Mouse (Mus musculus): ENCODE results near the gene Tns1. TPM values are rescaled to one million over a fixed set of nuclear protein-coding genes. Genes with fewer than 3 reads are reported as not detected.

Tns1 gene
- polyA plus RNA-seq, 1 experiment from 2014 or later = 15.5 TPM

DNA sequence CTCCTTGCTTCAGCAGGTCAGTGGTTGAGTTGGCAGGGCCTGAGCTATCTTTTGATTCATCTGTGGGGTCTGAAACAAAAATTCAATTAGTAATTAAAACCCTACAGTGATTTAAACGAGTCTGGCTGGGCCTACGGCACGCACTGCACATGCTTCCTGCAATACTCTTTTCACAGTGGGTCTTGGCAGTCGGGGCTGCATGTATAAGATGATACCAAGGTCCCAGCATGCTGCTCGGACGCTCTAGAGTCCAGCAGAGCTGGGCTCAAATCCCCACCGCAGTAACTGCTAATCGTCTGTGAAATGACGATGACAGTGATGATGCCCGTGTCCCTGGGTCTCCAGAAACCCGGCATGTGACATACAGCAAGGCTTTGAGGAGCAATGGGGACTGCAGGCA, 206.2 kb downstream of the Tns1 start:
- DNase-seq (ENCODE audit: low spot score) (no peak), ATAC-seq (ENCODE audit: low FRiP score) (no peak)
- Histone ChIP-seq H3K27ac (no peak overlapping the region), H3K36me3 (replicated peaks; ENCODE audit: control insufficient read depth, insufficient read depth) (no peaks in the 10 kb centered on the region; the same call in 1 of the 2 replicates), H3K27me3 (ENCODE audit: control insufficient read depth, insufficient read depth, low read length) (no peaks in the 10 kb centered on the region), H3K9me3 (ENCODE audit: control insufficient read depth, low read length) (no peaks in the 10 kb centered on the region), H3K4me1 (replicated peaks; ENCODE audit: control insufficient read depth, insufficient read depth, low read length) (no peaks in the 10 kb centered on the region; the same call in 1 of the 2 replicates), H3K4me2 (replicated peaks) (no peak overlapping the region), H3K4me3 (replicated peaks; ENCODE audit: low read length) (no peak overlapping the region), H3K9ac (no peak overlapping the region)
- WGBS = 78% methylated on average over 11 of the region's 11 CpGs

DNA sequence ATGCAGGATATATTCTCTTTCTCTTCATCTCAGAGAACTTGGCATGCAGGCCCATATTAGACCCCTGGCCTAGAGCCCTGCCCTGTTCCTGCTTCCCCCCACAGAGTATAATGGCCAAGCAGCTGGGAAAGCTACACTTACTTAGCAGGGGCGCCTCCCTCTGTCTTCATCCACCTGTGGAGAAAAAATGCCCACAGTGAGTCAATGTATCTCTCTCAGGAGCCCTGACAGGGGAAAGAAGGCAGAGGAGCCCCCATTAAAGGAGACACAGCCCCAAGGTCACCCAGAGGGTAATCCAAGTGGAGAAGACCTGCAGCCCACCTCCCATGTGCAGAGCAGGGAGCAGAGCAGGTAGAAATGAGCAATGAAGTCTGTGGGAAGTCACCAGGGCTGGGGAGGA, 208.0 kb downstream of the Tns1 start:
- H3K27ac ChIP-seq = no peak overlapping the region
- DNase-seq (ENCODE audit: low spot score) (no peak), ATAC-seq (ENCODE audit: low FRiP score) (no peak)
- H3K4me2 ChIP-seq (replicated peaks) = no peak overlapping the region
- no peaks in the 10 kb centered on the region; the same call in 1 of the 2 replicates for H3K36me3 ChIP-seq (replicated peaks; ENCODE audit: control insufficient read depth, insufficient read depth)
- H3K4me1 ChIP-seq (replicated peaks; ENCODE audit: control insufficient read depth, insufficient read depth, low read length) = no peaks in the 10 kb centered on the region; the same call in 1 of the 2 replicates
- 87% methylated on average over 1 of the region's 1 CpGs for WGBS
- H3K27me3 ChIP-seq (ENCODE audit: control insufficient read depth, insufficient read depth, low read length) = no peaks in the 10 kb centered on the region
- no peaks in the 10 kb centered on the region for H3K9me3 ChIP-seq (ENCODE audit: control insufficient read depth, low read length)
- H3K9ac ChIP-seq = no peak overlapping the region
- no peak overlapping the region for H3K4me3 ChIP-seq (replicated peaks; ENCODE audit: low read length)

DNA sequence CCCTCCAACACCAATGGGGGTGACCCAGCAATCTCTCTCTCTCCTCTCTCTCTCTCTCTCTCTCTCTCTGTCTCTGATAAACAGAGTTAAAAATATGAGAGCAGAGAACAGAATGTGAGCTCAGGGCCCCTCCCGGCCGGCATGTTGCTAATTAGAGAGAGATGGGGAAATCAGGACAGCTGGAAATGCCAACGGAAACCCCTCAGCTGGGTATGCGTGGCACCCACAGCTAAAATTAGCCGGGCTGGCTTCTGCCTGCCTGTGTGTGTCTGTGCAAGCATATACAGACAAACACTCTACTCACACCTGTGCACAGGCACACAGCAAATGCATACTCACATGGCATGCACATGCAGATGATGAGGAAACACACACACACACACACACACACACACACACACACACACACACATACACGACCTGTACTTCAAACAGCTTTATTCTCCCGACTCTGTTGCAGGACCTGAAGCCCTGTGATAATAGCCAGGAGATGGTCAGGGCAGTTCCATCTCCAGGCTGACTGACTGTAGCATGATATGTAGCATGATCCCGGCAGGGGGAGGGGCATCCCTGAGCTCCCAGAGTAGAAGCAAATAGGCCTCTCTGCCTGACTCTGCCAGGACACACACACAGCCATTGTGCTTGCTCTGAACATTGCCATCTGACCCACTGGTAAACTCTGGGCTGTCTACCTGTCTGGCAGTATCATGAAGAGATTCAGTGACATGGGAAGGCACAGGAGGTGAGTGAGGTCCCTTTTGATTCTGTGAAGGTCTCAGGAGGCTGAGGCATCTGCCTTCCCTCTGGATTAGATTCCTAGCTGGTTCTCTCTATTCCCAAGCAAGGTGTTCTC, 208.8 kb downstream of the Tns1 start:
- DNase-seq (ENCODE audit: low spot score) = no peak
- no peak overlapping the region for H3K4me3 ChIP-seq (replicated peaks; ENCODE audit: low read length)
- H3K4me1 ChIP-seq (replicated peaks; ENCODE audit: control insufficient read depth, insufficient read depth, low read length) = no peaks in the 10 kb centered on the region; the same call in 1 of the 2 replicates
- no peak overlapping the region for H3K27ac ChIP-seq
- H3K36me3 ChIP-seq (replicated peaks; ENCODE audit: control insufficient read depth, insufficient read depth) = no peaks in the 10 kb centered on the region; the same call in 1 of the 2 replicates
- 72% methylated on average over 8 of the region's 8 CpGs for WGBS
- ATAC-seq (ENCODE audit: low FRiP score) = no peak
- no peak overlapping the region for H3K4me2 ChIP-seq (replicated peaks)
- H3K9ac ChIP-seq = no peak overlapping the region
- no peaks in the 10 kb centered on the region for H3K27me3 ChIP-seq (ENCODE audit: control insufficient read depth, insufficient read depth, low read length)
- H3K9me3 ChIP-seq (ENCODE audit: control insufficient read depth, low read length) = no peaks in the 10 kb centered on the region

DNA sequence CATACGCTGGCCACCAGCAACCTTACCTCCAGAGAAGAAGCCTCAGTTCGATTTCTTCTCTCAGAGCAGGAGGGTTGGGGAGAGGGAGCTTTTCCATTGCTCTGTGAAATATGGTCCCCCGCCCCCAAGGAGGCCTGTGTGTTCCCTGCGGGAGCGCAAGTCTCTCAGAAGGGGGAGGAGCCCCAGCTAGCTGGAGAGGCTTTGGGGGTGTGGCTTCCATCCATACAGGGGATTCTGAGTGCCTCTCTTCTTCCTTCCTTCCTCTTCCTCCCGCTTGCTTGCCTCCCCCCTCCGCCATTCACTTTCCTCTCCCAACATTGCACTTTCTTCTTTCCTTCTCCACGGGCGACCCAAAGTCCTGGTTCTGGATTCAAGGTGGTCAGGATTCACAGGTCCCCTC, 210.2 kb downstream of the Tns1 start:
- ATAC-seq (ENCODE audit: low FRiP score) = 0 out of 2 replicates have a peak, but pooled peaks have one; percentile 12
- H3K4me3 ChIP-seq (replicated peaks; ENCODE audit: low read length) = no peak overlapping the region
- H3K4me1 ChIP-seq (replicated peaks; ENCODE audit: control insufficient read depth, insufficient read depth, low read length) = no peaks in the 10 kb centered on the region; the same call in 1 of the 2 replicates
- H3K4me2 ChIP-seq (replicated peaks) = no peak overlapping the region
- H3K9ac ChIP-seq = no peak overlapping the region
- no peak for DNase-seq (ENCODE audit: low spot score)
- H3K27me3 ChIP-seq (ENCODE audit: control insufficient read depth, insufficient read depth, low read length) = no peaks in the 10 kb centered on the region
- H3K27ac ChIP-seq = no peak overlapping the region
- 24% methylated on average over 9 of the region's 9 CpGs for WGBS
- no peaks in the 10 kb centered on the region; the same call in 1 of the 2 replicates for H3K36me3 ChIP-seq (replicated peaks; ENCODE audit: control insufficient read depth, insufficient read depth)
- no peaks in the 10 kb centered on the region for H3K9me3 ChIP-seq (ENCODE audit: control insufficient read depth, low read length)

DNA sequence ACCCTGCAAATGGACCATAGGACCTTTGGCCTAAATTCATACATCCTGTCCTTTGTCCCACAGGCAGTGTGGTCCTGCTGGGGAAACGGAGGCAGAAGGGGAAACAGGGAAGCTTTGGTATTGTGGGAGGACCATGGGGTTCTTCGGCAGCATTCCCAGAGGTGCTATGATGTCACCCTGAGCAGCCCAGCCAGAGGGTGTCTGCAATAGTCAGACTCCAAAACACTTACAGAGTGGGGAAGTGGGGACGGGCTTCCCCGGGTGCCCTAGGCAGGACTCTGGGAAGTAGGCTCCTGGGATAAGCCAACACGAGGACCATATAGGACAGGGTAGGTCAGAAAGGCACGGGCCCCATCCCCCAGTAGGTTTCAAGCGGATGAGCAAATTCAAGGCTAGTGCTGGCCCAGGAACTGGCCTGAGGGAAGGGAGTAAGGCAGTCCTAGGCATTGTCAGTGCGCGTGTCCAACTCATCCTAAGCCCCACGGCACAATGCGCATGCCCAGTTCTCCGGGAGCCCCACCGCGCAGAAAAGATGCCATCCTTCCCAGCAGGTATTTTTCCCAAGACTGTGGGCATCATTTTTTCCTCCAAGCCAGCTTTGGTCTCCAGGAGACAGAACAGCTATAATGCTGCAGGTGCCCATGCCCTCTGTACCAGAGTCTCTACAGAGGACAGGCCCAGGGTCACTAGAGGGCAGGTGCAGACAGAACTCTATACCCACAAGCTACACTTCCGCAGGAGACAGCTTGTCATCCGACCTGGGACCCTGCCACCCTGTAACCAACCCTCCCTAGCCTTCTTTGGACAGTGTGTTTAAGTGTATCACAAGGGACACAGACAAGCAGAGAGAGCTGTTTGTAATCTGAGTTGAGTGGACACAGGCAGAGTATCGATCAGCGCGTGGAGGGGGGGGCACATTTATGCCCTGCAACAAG, 210.9 kb downstream of the Tns1 start:
- H3K27me3 ChIP-seq (ENCODE audit: control insufficient read depth, insufficient read depth, low read length) = no peaks in the 10 kb centered on the region
- DNase-seq (ENCODE audit: low spot score) (no peak), ATAC-seq (ENCODE audit: low FRiP score) (0 out of 2 replicates have a peak, but pooled peaks have one; percentile 34)
- H3K4me2 ChIP-seq (replicated peaks) = no peak overlapping the region
- H3K27ac ChIP-seq = no peak overlapping the region
- H3K36me3 ChIP-seq (replicated peaks; ENCODE audit: control insufficient read depth, insufficient read depth) = no peaks in the 10 kb centered on the region
- no peak overlapping the region for H3K4me3 ChIP-seq (replicated peaks; ENCODE audit: low read length)
- 77% methylated on average over 19 of the region's 19 CpGs for WGBS
- no peaks in the 10 kb centered on the region; the same call in 1 of the 2 replicates for H3K4me1 ChIP-seq (replicated peaks; ENCODE audit: control insufficient read depth, insufficient read depth, low read length)
- no peaks in the 10 kb centered on the region for H3K9me3 ChIP-seq (ENCODE audit: control insufficient read depth, low read length)
- no peak overlapping the region for H3K9ac ChIP-seq

DNA sequence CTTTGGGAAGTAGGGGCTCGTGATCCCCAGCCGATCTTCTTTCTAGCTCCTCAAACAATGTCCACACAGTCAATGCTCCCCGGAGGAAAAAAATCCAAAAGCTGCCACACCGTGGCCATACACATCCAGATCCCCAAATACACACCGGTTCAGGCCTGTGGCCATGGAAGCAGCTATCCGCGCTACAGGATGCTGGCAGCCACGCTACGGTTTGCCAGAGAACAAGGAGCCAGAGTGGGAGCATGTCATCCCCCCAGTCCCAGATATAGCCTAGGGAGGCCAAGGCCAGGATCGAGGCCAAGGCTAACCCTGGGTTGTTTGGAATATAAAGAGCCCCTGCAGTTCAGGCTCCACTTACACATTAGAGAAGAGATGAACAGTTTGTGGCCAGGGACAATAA, 211.8 kb downstream of the Tns1 start:
- no peak overlapping the region for H3K27ac ChIP-seq
- H3K9ac ChIP-seq = no peak overlapping the region
- no peaks in the 10 kb centered on the region; the same call in 1 of the 2 replicates for H3K4me1 ChIP-seq (replicated peaks; ENCODE audit: control insufficient read depth, insufficient read depth, low read length)
- no peaks in the 10 kb centered on the region for H3K9me3 ChIP-seq (ENCODE audit: control insufficient read depth, low read length)
- 76% methylated on average over 10 of the region's 10 CpGs for WGBS
- H3K27me3 ChIP-seq (ENCODE audit: control insufficient read depth, insufficient read depth, low read length) = no peaks in the 10 kb centered on the region
- no peak overlapping the region for H3K4me2 ChIP-seq (replicated peaks)
- ATAC-seq (ENCODE audit: low FRiP score) = no peak
- H3K4me3 ChIP-seq (replicated peaks; ENCODE audit: low read length) = no peak overlapping the region
- no peak for DNase-seq (ENCODE audit: low spot score)
- no peaks in the 10 kb centered on the region for H3K36me3 ChIP-seq (replicated peaks; ENCODE audit: control insufficient read depth, insufficient read depth)

DNA sequence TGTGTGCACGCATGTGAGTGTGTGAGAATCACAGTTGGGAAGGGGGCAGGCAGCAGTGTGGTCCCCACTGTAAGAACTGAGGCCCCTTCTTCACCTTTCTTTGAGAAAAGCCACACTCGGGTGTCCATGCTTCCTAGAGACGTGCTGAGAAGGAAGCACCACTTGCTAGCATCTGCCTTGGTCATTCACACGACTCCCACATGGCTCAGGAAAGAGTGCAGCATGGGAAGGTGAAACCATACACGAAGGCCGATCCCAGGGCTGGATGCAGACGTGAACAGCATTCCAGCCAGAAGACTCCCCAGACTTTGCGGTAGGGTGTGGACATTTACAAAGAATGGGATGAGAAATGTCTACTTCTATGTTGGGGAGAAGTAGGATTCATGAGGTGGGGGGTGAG, 212.3 kb downstream of the Tns1 start:
- Histone ChIP-seq H3K36me3 (replicated peaks; ENCODE audit: control insufficient read depth, insufficient read depth) (no peaks in the 10 kb centered on the region), H3K4me1 (replicated peaks; ENCODE audit: control insufficient read depth, insufficient read depth, low read length) (no peaks in the 10 kb centered on the region; the same call in 1 of the 2 replicates), H3K27ac (no peak overlapping the region), H3K27me3 (ENCODE audit: control insufficient read depth, insufficient read depth, low read length) (no peaks in the 10 kb centered on the region), H3K4me3 (replicated peaks; ENCODE audit: low read length) (no peak overlapping the region), H3K4me2 (replicated peaks) (no peak overlapping the region), H3K9me3 (ENCODE audit: control insufficient read depth, low read length) (no peaks in the 10 kb centered on the region), H3K9ac (no peak overlapping the region)
- 91% methylated on average over 8 of the region's 8 CpGs for WGBS
- ATAC-seq (ENCODE audit: low FRiP score) = no peak
- no peak for DNase-seq (ENCODE audit: low spot score)

DNA sequence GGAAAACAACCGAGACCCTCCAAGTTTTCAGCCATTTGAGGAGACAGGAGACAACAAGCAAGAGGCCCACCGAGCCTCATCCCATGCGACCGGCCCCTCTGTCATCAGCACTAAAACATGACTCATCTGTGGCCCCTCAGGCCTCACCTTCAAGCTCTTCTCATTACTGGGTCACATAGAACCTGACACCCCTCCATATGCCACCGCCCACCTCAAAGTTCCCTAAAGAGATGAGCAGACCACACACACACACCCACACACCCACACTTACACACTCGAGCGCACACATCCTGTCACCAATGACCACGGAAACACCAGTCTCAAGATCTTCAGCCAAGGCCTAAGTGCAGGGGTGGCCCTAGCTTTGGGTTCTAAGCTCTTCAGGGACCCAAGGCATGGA, 213.5 kb downstream of the Tns1 start:
- H3K27me3 ChIP-seq (ENCODE audit: control insufficient read depth, insufficient read depth, low read length) = no peaks in the 10 kb centered on the region
- H3K4me2 ChIP-seq (replicated peaks) = no peak overlapping the region
- no peak overlapping the region for H3K9ac ChIP-seq
- 87% methylated on average over 8 of the region's 8 CpGs for WGBS
- H3K4me1 ChIP-seq (replicated peaks; ENCODE audit: control insufficient read depth, insufficient read depth, low read length) = no peaks in the 10 kb centered on the region; the same call in 1 of the 2 replicates
- DNase-seq (ENCODE audit: low spot score) (no peak), ATAC-seq (ENCODE audit: low FRiP score) (no peak)
- no peaks in the 10 kb centered on the region for H3K9me3 ChIP-seq (ENCODE audit: control insufficient read depth, low read length)
- H3K4me3 ChIP-seq (replicated peaks; ENCODE audit: low read length) = no peak overlapping the region
- no peak overlapping the region for H3K27ac ChIP-seq
- H3K36me3 ChIP-seq (replicated peaks; ENCODE audit: control insufficient read depth, insufficient read depth) = no peaks in the 10 kb centered on the region

DNA sequence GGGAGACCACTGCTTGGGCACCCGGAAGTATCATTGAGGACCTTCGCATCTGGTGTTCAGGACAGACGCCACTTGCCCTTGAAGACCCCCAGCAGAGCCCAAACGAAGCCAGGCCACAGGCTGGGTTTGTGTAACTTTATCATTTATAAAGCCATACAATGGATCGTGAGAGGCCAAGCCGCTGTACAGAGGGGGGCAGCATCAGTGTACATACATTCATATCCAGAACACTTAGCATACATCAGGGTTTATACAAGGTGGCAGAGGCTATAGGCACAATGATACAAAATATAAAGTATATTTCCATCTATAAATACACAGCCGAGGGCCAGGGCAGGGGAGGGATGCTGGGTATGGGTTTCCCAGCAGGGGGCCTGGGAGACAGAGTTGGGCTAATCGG, 214.1 kb downstream of the Tns1 start:
- Histone ChIP-seq H3K27ac (no peak overlapping the region), H3K9ac (no peak overlapping the region), H3K9me3 (ENCODE audit: control insufficient read depth, low read length) (no peaks in the 10 kb centered on the region), H3K4me1 (replicated peaks; ENCODE audit: control insufficient read depth, insufficient read depth, low read length) (no peaks in the 10 kb centered on the region; the same call in 1 of the 2 replicates), H3K4me3 (replicated peaks; ENCODE audit: low read length) (no peak overlapping the region), H3K27me3 (ENCODE audit: control insufficient read depth, insufficient read depth, low read length) (no peaks in the 10 kb centered on the region), H3K4me2 (replicated peaks) (no peak overlapping the region), H3K36me3 (replicated peaks; ENCODE audit: control insufficient read depth, insufficient read depth) (no peaks in the 10 kb centered on the region)
- ATAC-seq (ENCODE audit: low FRiP score) = no peak
- DNase-seq (ENCODE audit: low spot score) = no peak
- WGBS = 86% methylated on average over 8 of the region's 8 CpGs
